Mouse (Mus musculus) olfactory bulb, adult 2 months (tissue): ENCODE measurements at regions not wholly inside any gene's neighbourhood (a gene's known extent, or its start where the extent isn't known, plus 50 kb on each side); places are given as distances from the start of the nearest gene placed in this dataset.
A peak's percentile ranks its signal among the peaks of the same experiment; 100 is the strongest.

Source experiments
- H3K27ac ChIP-seq: fragments of 200-500 bp; 2 replicates; pipeline ENCODE4 v1.5.1; 2012; ENCODE audit warnings: low read depth, low read length; ENCODE audit not compliant: insufficient read depth
- H3K4me1 ChIP-seq: fragments of 200-500 bp; 2 replicates; pipeline ENCODE4 v1.6.1; 2012; ENCODE audit warnings: low read length; ENCODE audit not compliant: control insufficient read depth, insufficient read depth
- H3K4me3 ChIP-seq: fragments of 200-500 bp; 2 replicates; pipeline ENCODE4 v1.5.1; 2012; ENCODE audit warnings: mild to moderate bottlenecking, low read depth, low read length, moderate library complexity; ENCODE audit not compliant: insufficient read depth
- CTCF ChIP-seq: fragments of 200-500 bp; IDR thresholded peaks from 2 replicates; pipeline ENCODE4 v1.5.1; 2012; ENCODE audit warnings: low read depth, mild to moderate bottlenecking, low read length, moderate library complexity; ENCODE audit not compliant: insufficient read depth
- POLR2A ChIP-seq: fragments of 200-500 bp; IDR thresholded peaks from 2 replicates; pipeline ENCODE4 v1.6.1; 2012; ENCODE audit warnings: mild to moderate bottlenecking, low read depth, low read length, moderate library complexity; ENCODE audit not compliant: insufficient read depth
- WGBS: fragments of 180-500 bp; shearing (Covaris S2); methylation state at CpG from one replicate; pipeline ENCODE4 v1.1.7; 2018; 5-methylcytosine and 5-hydroxymethylcytosine counted together

DNA sequence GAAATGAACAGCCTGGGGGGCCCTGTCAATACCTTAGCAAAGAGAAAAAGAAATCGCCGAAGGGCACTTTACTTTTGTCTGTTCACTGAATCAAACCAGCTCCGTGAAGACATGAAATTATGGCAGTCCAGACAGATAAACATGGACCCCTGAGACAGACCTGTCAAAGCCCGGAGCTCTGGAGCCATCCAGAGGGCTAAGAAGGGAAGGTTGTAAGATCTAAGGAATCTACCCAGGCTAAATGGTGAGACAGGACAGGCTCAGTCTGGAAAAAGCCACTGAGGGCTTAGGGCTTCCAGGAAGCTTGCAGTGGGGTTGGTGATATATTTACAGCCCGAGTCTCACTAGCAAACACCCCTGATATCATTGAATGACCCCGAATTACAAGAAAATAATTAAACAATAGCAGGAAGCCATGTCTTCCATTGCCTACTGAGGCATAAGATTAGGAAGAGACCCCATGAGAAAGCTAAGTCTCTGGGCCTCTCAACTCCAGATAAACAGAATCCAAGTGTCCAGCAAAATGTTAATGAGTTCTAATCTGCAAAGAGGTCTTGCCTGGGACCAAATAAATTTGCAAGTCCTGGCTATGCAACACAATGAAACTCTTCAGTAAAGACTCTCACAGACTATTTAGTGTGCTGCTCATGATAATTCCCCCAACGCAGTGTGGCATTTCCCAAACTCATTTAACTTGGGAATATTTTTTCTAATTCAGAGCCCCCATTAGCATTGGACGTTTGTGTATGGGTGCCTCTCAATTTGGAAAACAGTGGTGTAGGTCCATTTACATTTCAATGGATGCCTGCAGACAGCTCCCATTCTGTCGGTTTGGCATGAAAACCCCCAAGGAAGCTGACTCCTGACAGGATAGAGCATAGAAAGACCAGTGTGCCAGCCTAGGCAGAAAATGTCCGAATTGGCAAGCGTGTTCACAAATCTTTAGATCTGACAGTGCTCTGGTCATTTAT is 89.8 kb downstream of the Pabpc6 start:
- Histone ChIP-seq H3K4me1 (no peaks in the 10 kb centered on the region), H3K4me3 (no peak overlapping the region), H3K27ac (0 out of 2 replicates have a peak overlapping the region, but pooled peaks have one; percentile 1)
- TF ChIP-seq CTCF, result no peak
- TF ChIP-seq POLR2A, result no peak
- WGBS, result 47% methylated on average over 11 of the region's 11 CpGs

DNA sequence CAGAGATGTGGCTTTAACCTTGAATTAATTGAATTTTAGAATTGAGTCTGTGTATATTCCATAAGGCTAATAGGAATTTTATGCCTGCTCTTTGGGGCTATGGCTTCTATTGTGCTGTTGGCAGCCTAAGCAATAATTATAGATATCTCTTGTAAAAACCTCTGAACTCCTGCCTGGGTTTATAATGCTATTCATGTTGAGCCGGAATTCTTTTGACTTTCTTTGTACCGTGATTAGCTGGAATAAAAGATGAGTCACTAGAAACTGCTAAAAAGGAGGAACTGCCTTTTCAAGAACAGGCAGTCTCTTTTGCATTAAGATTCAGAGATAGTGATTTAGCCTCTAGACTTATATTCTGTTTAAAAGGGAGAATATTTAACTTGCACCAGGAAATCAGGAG is 71.4 kb downstream of the Pabpc6 start:
- Histone ChIP-seq H3K4me1 (no peaks in the 10 kb centered on the region), H3K27ac (no peak overlapping the region), H3K4me3 (no peak overlapping the region)
- TF ChIP-seq CTCF, result no peak
- TF ChIP-seq POLR2A, result no peak
- 14% methylated on average over 2 of the region's 2 CpGs for WGBS

DNA sequence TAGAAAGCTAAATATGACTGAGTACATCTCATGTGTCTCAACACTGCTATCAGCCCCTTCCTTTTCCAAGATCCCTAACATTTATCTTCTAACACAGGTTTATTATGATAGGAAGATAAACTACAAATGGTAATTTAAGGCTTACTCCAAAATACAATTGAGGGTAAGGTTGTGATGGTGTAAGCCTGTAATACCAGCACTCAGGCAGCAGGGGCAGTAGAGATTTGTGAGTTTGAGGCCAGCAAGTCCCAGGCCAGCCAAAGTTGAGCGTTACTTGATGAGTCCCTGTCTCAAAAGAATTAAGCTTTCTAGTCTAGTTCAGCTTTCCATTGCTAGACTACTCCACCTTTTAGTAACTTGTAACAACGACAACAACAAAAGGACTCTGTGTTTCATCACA is 69.1 kb downstream of the Pabpc6 start:
- Histone ChIP-seq H3K4me3 (no peak overlapping the region), H3K27ac (no peak overlapping the region), H3K4me1 (no peaks in the 10 kb centered on the region)
- TF ChIP-seq CTCF (no peak), POLR2A (no peak)
- 87% methylated on average over 2 of the region's 2 CpGs for WGBS
